ENCODE assay signal across 8 mouse cellular contexts in the genomic region with DNA sequence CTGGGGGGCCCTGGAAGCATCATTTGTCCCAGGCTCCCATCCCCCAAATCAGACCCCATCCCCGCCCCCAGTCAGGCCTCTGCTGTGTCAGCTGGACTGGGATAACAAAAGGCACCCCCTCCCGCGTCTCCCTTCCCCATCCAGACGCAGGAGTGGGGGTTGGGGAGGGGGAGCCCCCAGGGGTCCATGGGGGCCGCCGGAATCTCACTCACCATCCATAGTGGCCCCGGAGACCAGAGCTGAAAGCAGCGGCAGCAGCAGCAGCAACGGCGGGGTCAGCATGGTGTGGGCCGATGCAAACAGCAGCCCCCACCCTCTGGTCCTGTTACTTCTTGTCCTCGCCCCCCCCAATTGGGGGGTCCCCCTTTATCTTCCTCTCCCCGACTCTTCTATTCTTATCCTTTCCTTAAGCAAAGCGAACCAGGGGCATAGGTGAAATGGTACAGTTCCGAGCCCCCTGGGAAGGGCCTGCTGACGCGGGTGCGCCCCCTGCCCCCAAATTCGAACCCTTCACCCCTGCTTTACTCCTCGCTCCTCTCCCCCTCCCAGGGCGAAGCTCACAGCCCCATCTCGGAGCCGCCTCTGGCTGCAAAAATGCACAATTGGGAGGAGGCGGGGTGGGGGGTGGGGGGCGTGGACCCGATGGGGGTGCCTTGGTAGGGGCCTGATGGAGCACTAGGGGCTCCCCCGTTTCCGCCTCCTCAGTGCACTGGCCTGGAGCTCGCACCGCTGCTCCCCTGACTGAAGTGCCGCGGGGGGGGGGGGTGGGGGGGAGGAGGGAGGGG. TPM values are rescaled to one million over a fixed set of nuclear protein-coding genes. Genes with fewer than 3 reads are reported as not detected.
DNase-seq lines count a peak whose midpoint lies in the region; ATAC-seq and TF ChIP-seq lines count a peak whose summit lies in the region.

A gene (minus strand): TSS at position 743 of the 785 bp plus-strand sequence.

- peak; percentile 63 for DNase-seq in right cerebral cortex, postnatal 4 days
- no peak for DNase-seq in right cerebral cortex, postnatal 25 days
- peak; percentile 64 to 65 for DNase-seq in cerebellum, adult 2 months
- DNase-seq in gastrocnemius, adult 18-20 months (ENCODE audit: low spot score), result no peak
- DNase-seq in hindbrain, embryonic 14.5 days (ENCODE audit: low spot score), result no peak
- DNase-seq in limb, embryonic 10.5 days (ENCODE audit: low spot score), result peak; percentile 83
- DNase-seq in urinary bladder, postnatal 36 days (ENCODE audit: low spot score in 2 of 2), result no peak

- H3K4me3 ChIP-seq in cerebellum, adult 2 months (replicated peaks; ENCODE audit: insufficient read depth, low read depth, low read length), result peak within 1 kb of the TSS; percentile 90
- peak within 1 kb of the TSS; percentile 92 for H3K4me3 ChIP-seq in hindbrain, embryonic 14.5 days (replicated peaks; ENCODE audit: low read length)
- peak within 1 kb of the TSS; percentile 89 for H3K4me3 ChIP-seq in limb, embryonic 10.5 days

- peak within 1 kb of the TSS; percentile 84 for H3K9ac ChIP-seq in hindbrain, embryonic 14.5 days

- no peaks in the 10 kb centered on the region for H3K9me3 ChIP-seq in hindbrain, embryonic 14.5 days (ENCODE audit: control insufficient read depth, low read length)
- no peaks in the 10 kb centered on the region for H3K9me3 ChIP-seq in limb, embryonic 10.5 days (replicated peaks)

- peak within 1 kb of the TSS; percentile 98 for H3K4me2 ChIP-seq in hindbrain, embryonic 14.5 days (replicated peaks)

- no peaks in the 10 kb centered on the region for H3K27me3 ChIP-seq in cerebellum, adult 2 months (ENCODE audit: control insufficient read depth, insufficient read depth, low read length)
- H3K27me3 ChIP-seq in hindbrain, embryonic 14.5 days (ENCODE audit: control insufficient read depth, insufficient read depth, low read length), result no peaks in the 10 kb centered on the region
- H3K27me3 ChIP-seq in limb, embryonic 10.5 days (ENCODE audit: low read depth, poor library complexity, severe bottlenecking), result no peaks in the 10 kb centered on the region

- H3K27ac ChIP-seq in cerebellum, adult 2 months (ENCODE audit: insufficient read depth, low read length), result peak within 1 kb of the TSS; percentile 94
- H3K27ac ChIP-seq in hindbrain, embryonic 14.5 days, result peak within 1 kb of the TSS; percentile 93
- H3K27ac ChIP-seq in limb, embryonic 10.5 days, result peak within 1 kb of the TSS; percentile 96

- 2% methylated on average over 28 of the region's 32 CpGs for WGBS in cerebellum, adult 2 months
- WGBS in hindbrain, embryonic 14.5 days, result under 1% methylated on average over 28 of the region's 32 CpGs
- WGBS in limb, embryonic 10.5 days, result under 1% methylated on average over 26 of the region's 32 CpGs

- H3K4me1 ChIP-seq in cerebellum, adult 2 months (ENCODE audit: control insufficient read depth, insufficient read depth, low read length), result peaks cover 21% of the 10 kb centered on the region
- H3K4me1 ChIP-seq in hindbrain, embryonic 14.5 days (replicated peaks; ENCODE audit: control insufficient read depth, insufficient read depth, low read length), result peaks cover 47% of the 10 kb centered on the region
- peaks cover 69% of the 10 kb centered on the region for H3K4me1 ChIP-seq in limb, embryonic 10.5 days

- TF ChIP-seq POLR2A in cerebellum, adult 2 months (IDR thresholded peaks at IDR 0.05; ENCODE audit: borderline replicate concordance, insufficient read depth, low read length), result no peak

- H3K36me3 ChIP-seq in hindbrain, embryonic 14.5 days (replicated peaks; ENCODE audit: control insufficient read depth, insufficient read depth), result 0 out of 2 replicates have a peak, but pooled peaks cover 6% of the 10 kb centered on the region
- H3K36me3 ChIP-seq in limb, embryonic 10.5 days, result 0 out of 2 replicates have a peak, but pooled peaks cover 7% of the 10 kb centered on the region

- peak; percentile 75 for ATAC-seq in hindbrain, embryonic 14.5 days (ENCODE audit: low FRiP score)
- ATAC-seq in monocyte, adult 5-6 weeks (replicated peaks; ENCODE audit: insufficient number of reproducible peaks, low FRiP score, low TSS enrichment, poor library complexity, severe bottlenecking), result 0 out of 2 replicates have a peak, but pooled peaks have one; percentile 1

- no peak for TF ChIP-seq CTCF in cerebellum, adult 2 months (IDR thresholded peaks at IDR 0.05; ENCODE audit: borderline replicate concordance, insufficient read depth, low read depth, low read length)

RNA-seq across cellular contexts. Expression of the gene that starts here (rescaled TPM):
- 346 and 366 TPM in 2 replicates for polyA plus RNA-seq in cerebellum, adult 2 months (2012; rRNA removed)
- 10 to 100 TPM; 40.8 to 43.4 TPM for total RNA-seq in gastrocnemius, adult 18-20 months (2021)
- polyA plus RNA-seq in hindbrain, embryonic 14.5 days (2014; fragmentation: Nextera tagmentation; extraction: Ambion mirVana), result 118 and 119 TPM in 2 replicates
- polyA plus RNA-seq in limb, embryonic 10.5 days (2016; fragmentation: Nextera tagmentation; extraction: Ambion mirVana), result 48.6 and 67.8 TPM in 2 replicates
- total RNA-seq in monocyte, adult 5-6 weeks (2017), result 147 to 219 TPM (median 171 TPM) in 3 replicates

Comparison
In these comparisons a context has a peak if more than half of its experiments do, and no peak if none do; other contexts are left out.
1. DNase-seq: peak in right cerebral cortex, postnatal 4 days (single experiment), cerebellum, adult 2 months (2 of 2) and limb, embryonic 10.5 days (single experiment); none in right cerebral cortex, postnatal 25 days (single experiment), gastrocnemius, adult 18-20 months (single experiment), hindbrain, embryonic 14.5 days (single experiment) and urinary bladder, postnatal 36 days (0 of 2).
2. Peak in every context shown above with its lines, with median percentiles within 50 percentile points of each other: H3K27ac ChIP-seq and H3K4me3 ChIP-seq.